Mouse (Mus musculus): ENCODE measurements around the gene Ctnna3.
"Not testable (repeated sequence)": the region's sequence is repeated elsewhere in the genome, so short reads cannot be mapped to it uniquely, and the experiment has no call there.

The Ctnna3 gene

GRCm38 (mm10) chr10:64086567-64087391 lies 656.9 kb downstream of the Ctnna3 start:
- no peak for DNase-seq

DNA sequence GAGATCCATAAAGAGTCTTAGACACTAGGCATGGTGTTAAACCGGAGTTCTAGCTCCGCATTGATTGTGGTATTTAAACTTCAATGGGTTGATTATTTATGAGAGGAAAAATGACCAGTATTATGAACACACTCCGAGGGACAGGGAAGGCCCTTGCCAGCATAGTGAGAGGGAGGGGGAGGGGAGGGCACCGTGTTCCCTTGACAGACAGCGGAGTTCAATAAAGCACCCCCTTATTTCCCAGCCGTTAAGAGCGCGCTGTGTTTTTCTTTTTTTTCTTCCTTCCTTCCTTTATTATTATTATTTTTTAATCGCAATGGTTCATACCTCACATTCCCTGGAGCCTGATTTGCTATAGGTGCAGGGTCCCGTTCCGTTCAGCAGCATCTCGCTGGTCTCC lies 657.6 kb downstream of the Ctnna3 start:
- DNase-seq = no peak

DNA sequence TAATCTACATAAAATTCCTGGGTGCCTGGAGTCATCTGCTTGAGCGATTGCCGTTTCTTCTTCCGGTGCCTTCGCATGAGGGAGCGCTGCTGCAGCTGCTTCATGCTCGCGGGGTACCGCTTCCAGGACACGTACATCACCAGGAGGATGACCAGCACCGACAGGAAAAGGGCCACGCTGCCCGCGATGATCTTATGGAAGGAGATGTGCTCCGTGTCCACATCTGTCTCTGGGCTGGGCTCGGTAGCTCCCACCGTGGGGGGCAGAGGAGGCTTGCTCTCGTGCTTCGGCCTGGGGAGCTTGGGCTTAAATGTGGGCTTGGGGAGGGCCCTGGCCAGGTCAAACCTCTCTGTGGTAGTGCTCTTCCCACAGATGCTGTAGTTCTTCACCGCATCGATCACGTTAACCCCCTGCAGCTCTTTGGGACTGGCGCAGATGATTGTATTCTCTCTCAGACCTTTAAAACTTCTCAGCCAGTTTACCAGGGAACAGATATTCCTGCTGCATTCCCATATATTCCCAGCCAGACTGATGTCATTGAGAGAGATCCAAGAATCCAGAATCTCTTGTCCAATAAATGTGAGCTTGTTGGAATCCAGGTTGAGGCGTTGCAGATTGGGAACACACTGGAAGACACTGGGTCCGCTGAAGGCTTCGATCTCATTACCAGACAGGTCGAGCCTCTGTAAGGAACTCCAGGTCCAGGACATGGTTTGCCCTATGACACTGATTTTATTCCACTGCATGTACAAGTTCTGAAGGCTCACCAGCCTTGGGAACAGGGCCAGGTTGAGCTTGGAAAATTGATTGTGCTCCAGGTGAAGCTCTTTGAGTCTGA lies 658.3 kb downstream of the Ctnna3 start:
- no peak for DNase-seq

GRCm38 (mm10) chr10:64088774-64089460 lies 659.0 kb downstream of the Ctnna3 start:
- no peak for DNase-seq

GRCm38 (mm10) chr10:64089680-64090460 lies 660.0 kb downstream of the Ctnna3 start, which contains the start of gene Lrrtm3:
TSS of gene Lrrtm3 (minus strand) at chr10:64090277.
- peak; percentile 16 for DNase-seq

DNA sequence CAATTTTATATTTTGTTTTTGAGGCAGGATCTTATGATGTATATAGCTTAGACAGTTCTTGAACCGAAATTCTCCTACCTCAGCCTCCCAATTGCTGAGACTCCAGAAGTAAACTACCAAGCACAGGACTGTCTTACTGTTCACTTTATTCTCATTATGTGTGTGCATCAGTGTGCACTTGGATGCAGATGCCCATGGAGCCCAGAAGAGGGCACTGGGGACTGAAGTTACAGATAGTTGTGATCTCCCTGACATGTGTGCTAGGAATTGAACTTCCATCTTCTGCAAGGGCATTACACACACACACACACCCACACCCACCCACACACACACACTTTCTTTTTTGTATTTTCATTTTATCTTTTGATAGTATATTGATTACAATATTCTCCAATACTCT lies 666.6 kb downstream of the Ctnna3 start:
- DNase-seq = no peak

- no peak for DNase-seq
Measured at GRCm38 (mm10) chr10:64115246-64115645, 685.3 kb downstream of the Ctnna3 start.

DNA sequence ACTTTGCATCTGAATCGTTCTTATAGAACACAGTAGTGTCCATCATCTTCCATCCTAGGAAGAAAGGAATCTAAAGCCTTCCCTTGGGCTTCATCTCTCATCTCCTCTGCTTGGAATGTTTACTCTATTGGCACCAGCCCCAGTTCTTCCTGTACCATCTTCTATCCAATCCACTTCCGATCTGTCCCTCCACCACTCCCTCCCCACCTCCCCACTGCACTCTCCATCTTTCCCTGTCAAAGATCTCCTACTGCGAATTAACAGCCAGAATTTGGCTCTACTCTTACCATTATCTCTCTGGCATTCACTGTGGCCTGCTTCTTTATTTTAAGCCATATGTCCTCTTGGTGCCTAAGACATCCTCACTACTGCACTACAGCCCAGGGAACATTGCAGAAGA lies 688.9 kb downstream of the Ctnna3 start:
- no peak for DNase-seq

DNA sequence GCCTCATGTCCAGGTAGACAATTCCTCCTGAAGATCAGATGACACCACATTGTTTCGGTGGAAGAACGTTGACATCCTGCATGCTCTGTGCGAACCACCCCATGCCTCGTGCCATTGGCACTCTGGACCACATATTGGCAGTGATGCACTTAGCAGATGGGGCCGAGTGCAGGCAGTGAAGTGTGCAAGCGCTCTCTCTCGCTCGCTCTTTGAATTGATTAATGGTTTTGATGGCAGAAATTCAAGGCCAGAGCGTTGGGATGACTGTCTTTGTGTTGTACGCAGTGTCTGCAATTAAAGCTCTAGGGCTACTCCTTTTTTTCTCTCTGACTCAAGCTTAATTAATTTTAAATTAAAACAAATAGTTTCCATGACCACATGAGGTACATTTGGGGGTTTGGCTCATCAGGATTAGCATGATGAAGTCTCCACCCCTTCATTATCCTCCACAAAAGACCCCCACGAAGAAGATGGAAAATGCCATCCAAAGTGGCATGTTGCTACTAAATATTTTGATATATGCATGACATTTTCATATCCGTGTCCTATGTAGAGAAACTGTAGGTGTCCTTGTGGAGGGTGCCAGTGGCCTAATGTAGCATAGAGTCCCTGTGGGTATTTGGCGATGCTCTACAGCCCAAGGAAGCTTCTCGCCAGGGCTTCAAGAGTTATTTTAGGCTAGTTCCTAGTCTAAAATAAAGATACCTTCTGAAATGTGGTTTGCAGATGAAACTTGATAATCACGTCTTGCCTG lies 700.7 kb downstream of the Ctnna3 start:
- no peak for DNase-seq

DNA sequence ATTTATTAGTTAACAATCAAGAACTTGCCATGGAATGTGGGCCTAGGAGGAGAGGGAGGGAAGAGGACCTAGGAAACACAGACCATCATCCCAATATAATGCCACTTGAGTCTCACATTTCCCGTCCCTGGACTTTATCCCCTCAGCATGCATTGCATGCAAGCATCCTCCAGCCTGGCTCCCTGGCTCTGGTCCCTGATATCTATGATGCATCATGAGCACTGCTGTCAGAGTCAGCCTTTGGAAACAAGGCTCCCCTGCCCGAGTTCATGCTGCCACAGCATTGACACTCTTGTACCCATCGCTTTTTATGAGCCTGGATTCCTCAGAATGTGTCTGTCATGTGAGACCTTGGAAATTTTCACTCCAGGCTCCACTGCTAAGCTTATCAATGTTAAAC lies 703.6 kb downstream of the Ctnna3 start:
- no peak for DNase-seq

GRCm38 (mm10) chr10:64135481-64135880 lies 705.6 kb downstream of the Ctnna3 start:
- no peak for DNase-seq

GRCm38 (mm10) chr10:64146511-64146910 lies 716.6 kb downstream of the Ctnna3 start:
- DNase-seq = no peak

DNA sequence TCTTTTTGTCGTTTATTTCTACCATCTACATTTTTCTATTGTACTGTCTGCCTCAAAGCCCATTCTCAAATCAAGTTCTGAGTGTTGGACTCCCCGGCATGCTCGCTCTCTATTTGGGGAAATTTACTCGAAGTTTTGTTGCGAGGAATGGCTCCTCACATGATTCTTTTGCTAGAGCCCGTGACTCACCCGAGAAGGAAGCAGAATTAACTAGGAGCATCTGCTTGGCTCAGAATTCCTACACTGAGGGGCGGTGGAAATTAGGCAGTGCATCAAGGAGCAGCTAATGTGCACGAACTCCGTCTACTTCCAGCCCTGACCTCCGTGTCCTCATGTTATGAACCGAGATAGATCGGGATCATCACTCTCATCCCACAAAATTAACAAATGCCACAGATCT lies 751.8 kb downstream of the Ctnna3 start:
- DNase-seq = no peak

GRCm38 (mm10) chr10:64182731-64183130 lies 752.8 kb downstream of the Ctnna3 start:
- no peak for DNase-seq

GRCm38 (mm10) chr10:64188046-64188445 lies 758.1 kb downstream of the Ctnna3 start:
- DNase-seq = no peak

DNA sequence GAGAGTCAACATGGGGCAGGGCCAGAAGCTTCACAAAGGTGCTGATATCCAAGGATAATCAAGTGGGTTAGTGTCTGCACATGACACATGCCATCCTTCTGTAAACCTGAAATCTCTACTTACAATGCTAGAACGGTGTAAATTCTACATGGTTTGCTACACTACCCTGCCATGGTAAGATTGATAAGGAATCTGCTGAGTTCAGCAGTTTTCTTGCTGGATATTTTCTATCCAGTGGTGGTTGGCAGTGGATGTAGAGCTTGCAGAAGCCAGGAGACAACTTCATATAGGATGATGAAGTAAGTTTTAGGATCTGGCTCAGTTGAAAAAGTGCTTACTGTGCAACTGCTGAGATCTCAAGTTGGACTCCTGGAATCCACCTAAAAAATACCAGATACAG lies 767.7 kb downstream of the Ctnna3 start:
- no peak for DNase-seq

DNA sequence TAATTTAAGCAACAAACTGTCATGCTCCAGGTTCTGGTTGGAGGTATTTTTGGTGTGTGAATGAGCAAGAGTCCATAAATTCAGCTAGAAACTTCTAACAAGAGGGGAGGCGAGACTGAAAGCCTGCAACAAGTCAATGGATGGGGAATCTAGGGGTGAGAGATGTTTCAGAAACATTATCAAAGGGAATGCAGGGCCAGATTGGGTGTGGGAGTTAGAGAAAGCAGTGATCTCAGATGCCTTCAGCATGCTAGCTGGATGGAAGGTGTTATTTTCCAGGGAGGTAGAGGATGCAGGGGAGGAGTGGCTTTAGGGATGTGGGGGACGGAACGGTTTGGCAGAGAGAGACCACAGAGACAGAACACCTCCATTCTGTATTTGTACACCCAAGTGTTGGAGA lies 785.7 kb downstream of the Ctnna3 start:
- no peak for DNase-seq

GRCm38 (mm10) chr10:64223023-64223422 lies 793.1 kb downstream of the Ctnna3 start:
- DNase-seq = no peak

DNA sequence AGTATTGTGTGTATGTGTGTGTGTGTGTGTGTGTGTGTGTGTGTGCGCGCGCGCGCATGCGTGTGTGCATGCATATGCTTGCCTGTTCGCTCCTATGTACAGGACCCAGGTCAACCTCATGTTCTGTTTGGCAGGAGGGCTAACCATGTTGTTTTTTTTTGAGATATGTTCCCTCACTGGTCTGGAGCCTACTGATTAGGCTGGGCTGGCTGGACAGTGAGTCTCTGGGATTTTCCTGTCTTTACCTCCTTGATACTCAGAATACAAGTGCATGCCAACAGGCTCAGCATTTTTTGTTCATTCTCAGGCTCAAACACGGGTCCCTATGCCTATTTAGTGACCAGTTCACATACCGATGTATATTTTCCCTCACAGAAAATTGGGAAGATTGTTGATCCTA lies 794.1 kb downstream of the Ctnna3 start:
- DNase-seq = no peak

DNA sequence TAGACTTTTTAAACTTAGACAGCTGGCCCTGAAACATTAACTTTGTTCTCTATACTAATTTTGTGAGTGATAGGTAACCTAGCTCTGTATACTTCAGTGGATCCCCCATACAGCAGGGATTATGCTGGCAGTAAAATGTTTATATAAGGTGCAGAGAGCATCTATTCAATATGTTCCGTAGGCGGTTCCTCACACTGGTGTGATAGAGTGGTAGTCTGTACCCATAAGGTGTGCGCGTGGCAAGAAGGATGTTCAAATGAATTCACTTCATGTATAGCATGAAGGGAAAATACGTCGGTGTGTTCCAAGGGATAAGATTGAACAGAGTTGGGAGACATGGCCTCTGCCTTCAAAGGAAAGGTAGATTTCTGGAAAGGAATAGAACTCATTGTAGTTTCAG lies 794.5 kb downstream of the Ctnna3 start:
- no peak for DNase-seq

DNA sequence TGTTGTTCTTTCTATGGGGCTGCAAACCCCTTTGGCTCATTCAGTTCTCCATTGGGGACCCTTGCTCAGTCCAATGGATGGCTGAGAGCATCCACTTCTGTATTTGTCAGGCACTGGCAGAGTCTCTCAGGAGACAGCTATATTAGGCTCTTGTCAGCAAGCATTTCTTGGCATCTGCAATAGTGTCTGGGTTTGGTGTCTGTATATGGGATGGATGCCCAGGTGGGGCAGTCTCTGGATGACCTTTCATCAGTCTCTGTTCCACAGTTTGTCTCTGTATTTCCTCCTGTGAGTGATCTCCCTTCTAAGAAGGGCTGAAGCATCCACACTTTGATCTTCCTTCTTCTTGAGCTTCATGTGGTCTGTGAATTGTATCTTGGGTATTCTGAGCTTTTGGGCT lies 795.9 kb downstream of the Ctnna3 start:
- DNase-seq = not testable (repeated sequence)

DNA sequence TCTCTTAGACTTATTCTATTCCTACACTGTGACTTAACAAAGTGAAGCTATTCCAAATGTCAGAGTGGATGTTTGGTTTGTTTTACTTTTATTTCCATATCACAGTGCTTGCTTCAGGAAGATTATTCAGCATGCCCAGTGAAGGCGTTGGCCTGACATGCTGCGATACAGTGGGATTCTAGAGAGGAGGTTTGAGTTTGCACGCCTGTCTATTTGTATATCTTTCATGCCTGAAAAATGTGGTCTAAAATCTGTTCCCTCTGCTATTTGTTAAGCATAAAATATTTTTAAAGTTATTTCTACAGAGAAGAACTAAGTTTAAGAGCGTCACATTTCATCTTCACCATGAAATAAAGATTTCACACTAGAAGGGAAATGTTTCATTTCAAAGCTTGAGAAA lies 813.5 kb downstream of the Ctnna3 start:
- no peak for DNase-seq
